Comparison of ENCODE assay signal across 18 mouse cellular contexts in the genomic region with DNA sequence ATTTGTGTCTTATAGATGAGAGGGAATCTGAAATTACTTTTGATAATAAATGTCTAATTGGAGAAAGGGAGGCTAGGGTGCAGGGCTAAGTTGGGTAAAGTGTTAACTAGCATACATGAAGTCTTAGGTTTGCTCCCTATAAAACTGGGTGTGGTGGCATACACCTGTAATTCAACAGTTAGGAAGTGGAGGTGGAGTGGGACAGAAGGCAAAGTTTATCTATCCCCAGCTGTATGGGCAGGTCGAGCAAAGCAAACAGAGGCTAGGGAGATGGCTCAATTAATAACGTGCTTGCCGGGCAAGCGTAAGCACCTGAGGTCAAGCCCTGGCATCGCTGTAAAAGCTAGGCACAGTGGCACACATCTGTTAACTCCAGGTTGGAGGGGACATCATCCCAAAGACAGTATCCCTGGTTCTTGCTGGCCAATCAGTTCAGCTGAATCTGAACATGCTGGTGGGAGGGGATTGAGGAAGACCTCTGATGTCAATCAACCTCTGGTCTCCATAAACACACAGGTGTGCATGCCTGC. TPM values are rescaled to one million over a fixed set of nuclear protein-coding genes. Genes with fewer than 3 reads are reported as not detected.
"Had no signal": no experiment of that assay in that cellular context is flagged by ENCODE, and none has a peak within 500 bp of the region (broad histone marks: within the 10 kb centered on the region; RNA-seq: fewer than 3 reads in every experiment).

No protein-coding gene starts in this region.

- H3K4me1 ChIP-seq: megakaryocyte, embryonic 14.5 days; midbrain, embryonic 15.5 days had no signal

- H3K4me2 ChIP-seq: lung, embryonic 15.5 days; midbrain, embryonic 11.5 days; midbrain, embryonic 13.5 days; midbrain, embryonic 15.5 days; neural tube, embryonic 12.5 days had no signal

- H3K4me3 ChIP-seq: lung, embryonic 15.5 days; megakaryocyte, embryonic 14.5 days; midbrain, embryonic 13.5 days; midbrain, embryonic 15.5 days; neural tube, embryonic 12.5 days had no signal

- ATAC-seq: liver, postnatal 0 days; lung, postnatal 0 days; midbrain, embryonic 13.5 days; midbrain, embryonic 15.5 days had no signal

- H3K9me3 ChIP-seq: lung, embryonic 15.5 days; megakaryocyte, embryonic 14.5 days; midbrain, embryonic 13.5 days; midbrain, embryonic 15.5 days; neural tube, embryonic 12.5 days had no signal

- H3K27ac ChIP-seq: lung, embryonic 15.5 days; macrophage; midbrain, embryonic 13.5 days; midbrain, embryonic 15.5 days; neural tube, embryonic 12.5 days had no signal

- H3K27me3 ChIP-seq: lung, embryonic 15.5 days; megakaryocyte, embryonic 14.5 days; midbrain, embryonic 13.5 days; midbrain, embryonic 15.5 days; neural tube, embryonic 12.5 days had no signal

- DNase-seq: liver, postnatal 0 days; lung, adult 2 months; lung, postnatal 14 days; lung, postnatal 36 days; right cerebral cortex, postnatal 14 days; right cerebral cortex, postnatal 4 days; spleen, adult 18-20 months; thymus, adult 18-20 months; thymus, postnatal 14 days; thymus, postnatal 36 days had no signal

- H3K9ac ChIP-seq: liver, postnatal 0 days; lung, embryonic 15.5 days; midbrain, embryonic 13.5 days; midbrain, embryonic 15.5 days; neural tube, embryonic 12.5 days had no signal

- H3K36me3 ChIP-seq: lung, embryonic 15.5 days; midbrain, embryonic 13.5 days; midbrain, embryonic 15.5 days; neural tube, embryonic 12.5 days had no signal

RNA-seq across cellular contexts. Expression of a gene that starts 54.3 kb away (rescaled TPM):
- polyA plus RNA-seq: macrophage had no signal
